Mouse (Mus musculus) adrenal gland, adult (tissue): Measurements from ENCODE around the gene Fbxl14.

ENCODE experiments used
- DNase-seq, 2 experiments: peaks; one replicate each; pipeline ENCODE4 v3.0.0; 2022 to 2023; ENCODE audit warnings: low spot score in 1 of 2; ENCODE audit not compliant: inconsistent age in 2 of 2

The Fbxl14 gene

DNA sequence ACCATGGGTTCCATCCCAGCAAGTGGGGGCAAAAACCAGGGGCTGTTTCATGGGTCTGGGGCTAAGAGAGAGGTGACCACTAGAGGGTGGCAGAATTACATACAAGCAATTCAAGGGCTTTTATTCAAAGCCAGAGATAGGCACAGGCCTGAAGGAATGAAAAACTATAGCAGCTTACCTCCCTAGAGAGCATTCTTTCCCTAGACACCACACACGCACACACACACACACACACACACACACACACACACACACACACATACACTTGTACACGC is 11.7 kb upstream of the Fbxl14 start:
- no peak for DNase-seq

GRCm38 (mm10) chr6:119470777-119471176 is 8.7 kb upstream of the Fbxl14 start:
- no peak for DNase-seq

DNA sequence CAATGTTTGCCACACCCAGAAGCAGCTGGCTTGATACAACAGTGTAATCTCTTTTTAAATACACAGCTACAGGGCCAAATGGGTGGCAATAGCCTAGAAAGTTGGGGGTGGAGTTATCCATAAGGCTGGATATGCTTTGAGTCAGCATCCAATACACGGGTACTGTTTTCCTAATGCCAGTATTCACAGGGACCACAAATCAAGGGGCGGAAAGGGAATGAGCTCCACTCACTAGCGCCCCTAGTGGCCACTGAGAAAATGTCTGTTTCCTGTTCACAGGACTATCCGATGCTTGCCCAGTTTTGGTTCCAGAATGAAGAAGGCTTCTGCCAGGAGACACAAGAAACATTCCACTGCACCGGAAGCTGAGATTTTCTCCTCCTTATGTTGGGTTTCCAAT is 7.3 kb upstream of the Fbxl14 start:
- DNase-seq = peak; percentile 68 to 88

DNA sequence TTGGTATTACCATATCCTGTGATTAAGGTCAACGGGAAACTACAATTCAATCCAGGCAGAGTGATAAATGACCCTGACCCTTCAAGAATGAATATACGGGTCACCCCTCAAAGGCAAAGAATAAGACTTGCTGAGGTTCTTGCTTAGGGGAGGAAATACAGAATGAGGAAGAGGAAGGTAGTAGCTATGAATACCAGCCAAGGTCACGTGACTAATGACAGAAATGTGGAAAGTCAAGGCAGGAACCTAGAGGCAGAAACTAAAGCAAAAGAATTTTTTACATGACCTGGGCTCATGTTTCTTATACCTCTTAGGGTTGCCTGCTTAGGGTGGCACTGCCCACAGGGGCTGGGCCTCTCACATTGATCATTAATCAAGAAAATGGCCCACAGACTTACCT is 6.8 kb upstream of the Fbxl14 start:
- no peak for DNase-seq

DNA sequence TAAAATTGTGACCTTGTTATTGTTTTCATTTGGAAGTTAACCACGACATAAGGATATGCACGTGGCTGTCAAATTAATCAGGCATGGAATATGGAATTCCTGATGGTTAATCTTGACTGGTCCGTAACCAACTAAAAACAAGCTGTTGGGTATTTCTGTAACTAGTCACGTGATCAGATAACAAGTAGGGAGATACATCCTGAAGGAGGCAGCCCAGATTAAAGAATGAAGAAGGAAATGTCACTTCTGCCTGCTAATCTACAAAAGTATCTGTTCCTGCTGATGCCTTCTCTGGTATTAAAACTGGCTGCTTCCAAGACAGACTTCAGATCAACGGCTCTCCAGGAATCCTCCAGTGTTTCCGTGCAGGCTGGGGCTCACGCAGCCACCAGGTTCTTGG is 6.0 kb upstream of the Fbxl14 start:
- no peak for DNase-seq

DNA sequence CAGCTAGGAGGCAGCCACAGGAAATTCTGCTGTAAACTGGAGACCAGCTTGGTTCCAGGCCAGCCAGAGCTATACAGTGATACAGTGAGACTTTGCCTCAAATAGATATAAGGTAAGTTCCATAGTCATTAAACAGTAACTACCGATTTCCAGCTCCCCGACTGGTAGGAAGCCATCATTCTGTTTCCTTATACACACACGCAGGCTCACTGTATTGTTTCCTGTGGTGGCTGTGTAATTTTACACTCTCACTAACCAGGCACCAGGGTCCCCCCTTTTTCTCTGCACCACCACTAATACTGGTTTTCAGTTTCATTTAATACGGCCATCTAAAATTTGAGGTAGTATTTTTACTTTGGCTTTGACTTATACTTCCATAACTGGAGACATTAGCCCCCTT is 5.5 kb upstream of the Fbxl14 start:
- no peak for DNase-seq

DNA sequence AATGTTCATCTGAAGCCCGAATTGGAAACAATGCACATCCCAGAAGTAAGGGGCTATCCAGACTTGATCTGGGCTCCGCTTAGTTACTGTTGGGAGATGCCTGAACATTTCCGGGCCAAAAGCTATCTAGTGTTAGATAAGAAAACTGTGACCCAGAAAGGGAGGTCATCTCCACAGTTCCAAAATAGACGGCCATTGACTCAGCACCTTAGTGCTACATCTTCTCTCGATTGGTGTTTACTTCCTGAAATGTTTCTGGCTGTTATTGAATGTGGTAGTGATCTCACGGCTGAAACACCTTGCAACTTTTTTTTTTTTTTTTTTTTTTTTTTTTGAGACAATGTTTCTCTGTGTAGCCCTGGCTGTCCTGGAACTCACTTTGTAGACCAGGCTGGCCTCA is 3.5 kb upstream of the Fbxl14 start:
- DNase-seq = no peak

DNA sequence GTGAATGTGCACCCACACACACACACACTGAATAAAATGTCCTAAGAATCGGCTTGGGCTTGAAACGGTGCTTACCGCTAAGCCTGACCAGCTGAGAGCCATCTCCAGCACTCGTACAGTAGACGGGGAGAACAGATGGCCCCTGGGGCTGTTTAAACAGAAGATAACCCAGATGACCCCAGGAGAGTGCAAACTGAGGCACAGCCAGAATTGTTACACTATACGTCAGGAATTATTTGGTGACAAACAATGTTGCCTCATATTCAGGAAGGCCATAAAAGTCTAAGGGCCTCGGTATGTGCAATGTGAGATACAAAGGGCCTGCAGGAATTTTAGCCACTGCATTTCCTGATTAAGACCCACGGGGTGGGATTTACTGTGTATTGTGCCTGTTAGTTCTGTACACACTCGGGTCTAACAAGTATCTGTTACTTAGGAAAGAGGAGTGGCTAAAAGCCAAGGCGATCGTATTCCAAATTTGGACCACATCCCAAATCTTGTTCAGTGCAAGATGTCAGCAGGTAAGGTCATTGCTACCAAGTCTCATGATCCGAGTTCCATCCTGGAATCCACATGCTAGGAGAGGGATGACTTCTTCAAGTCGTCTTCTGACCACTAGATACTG is 1.7 kb upstream of the Fbxl14 start:
- DNase-seq = peak in 1 of 2 experiments; percentile 42

- DNase-seq = peak; percentile 92 to 98
Measured at GRCm38 (mm10) chr6:119478560-119479342, 717 bp upstream of the Fbxl14 start.

DNA sequence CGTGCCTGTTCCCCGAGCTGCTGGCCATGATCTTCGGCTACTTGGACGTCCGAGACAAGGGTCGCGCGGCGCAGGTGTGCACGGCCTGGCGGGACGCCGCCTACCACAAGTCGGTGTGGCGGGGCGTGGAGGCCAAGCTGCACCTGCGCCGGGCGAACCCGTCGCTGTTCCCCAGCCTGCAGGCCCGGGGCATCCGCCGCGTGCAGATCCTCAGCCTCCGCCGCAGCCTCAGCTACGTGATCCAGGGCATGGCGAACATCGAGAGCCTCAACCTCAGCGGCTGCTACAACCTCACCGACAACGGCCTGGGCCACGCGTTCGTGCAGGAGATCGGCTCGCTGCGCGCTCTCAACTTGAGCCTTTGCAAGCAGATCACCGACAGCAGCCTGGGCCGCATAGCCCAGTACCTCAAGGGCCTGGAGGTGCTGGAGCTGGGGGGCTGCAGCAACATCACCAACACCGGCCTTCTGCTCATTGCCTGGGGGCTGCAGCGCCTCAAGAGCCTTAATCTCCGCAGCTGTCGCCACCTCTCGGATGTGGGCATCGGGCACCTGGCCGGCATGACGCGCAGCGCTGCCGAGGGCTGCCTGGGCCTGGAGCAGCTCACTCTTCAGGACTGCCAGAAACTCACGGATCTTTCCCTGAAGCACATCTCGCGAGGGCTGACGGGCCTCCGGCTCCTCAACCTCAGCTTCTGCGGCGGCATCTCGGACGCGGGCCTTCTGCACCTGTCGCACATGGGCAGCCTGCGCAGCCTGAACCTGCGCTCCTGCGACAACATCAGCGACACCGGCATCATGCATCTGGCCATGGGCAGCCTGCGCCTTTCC is 623 bp downstream of the Fbxl14 start:
- peak; percentile 72 to 91 for DNase-seq

DNA sequence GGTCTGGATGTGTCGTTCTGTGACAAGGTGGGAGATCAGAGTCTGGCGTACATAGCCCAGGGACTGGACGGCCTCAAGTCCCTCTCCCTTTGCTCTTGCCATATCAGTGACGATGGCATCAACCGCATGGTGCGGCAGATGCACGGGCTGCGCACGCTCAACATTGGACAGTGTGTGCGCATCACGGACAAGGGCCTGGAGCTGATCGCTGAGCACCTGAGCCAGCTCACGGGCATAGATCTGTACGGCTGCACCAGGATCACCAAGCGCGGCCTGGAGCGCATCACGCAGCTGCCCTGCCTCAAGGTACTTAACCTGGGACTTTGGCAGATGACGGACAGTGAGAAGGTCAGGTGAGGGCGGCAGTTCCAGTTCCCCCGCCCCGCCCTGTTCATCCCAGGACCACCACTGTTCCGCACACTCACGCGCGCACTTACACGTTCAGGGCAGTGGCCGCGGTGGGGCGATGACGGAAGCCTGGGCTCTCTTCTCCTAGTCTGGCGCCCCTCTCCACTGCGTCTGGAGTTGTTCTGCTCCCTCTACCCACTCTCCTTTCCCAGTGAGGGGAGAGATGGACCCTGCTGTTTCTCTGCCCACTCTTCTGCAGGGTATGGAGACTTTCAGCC is 1.4 kb downstream of the Fbxl14 start:
- peak; percentile 47 to 74 for DNase-seq

- peak in 1 of 2 experiments; percentile 72 for DNase-seq
Measured at GRCm38 (mm10) chr6:119481741-119482390, 2.4 kb downstream of the Fbxl14 start.

GRCm38 (mm10) chr6:119482958-119483600 is 3.6 kb downstream of the Fbxl14 start:
- DNase-seq = peak; percentile 76 to 88

GRCm38 (mm10) chr6:119485486-119485885 is 6.0 kb downstream of the Fbxl14 start:
- DNase-seq = peak in 1 of 2 experiments; percentile 83

DNA sequence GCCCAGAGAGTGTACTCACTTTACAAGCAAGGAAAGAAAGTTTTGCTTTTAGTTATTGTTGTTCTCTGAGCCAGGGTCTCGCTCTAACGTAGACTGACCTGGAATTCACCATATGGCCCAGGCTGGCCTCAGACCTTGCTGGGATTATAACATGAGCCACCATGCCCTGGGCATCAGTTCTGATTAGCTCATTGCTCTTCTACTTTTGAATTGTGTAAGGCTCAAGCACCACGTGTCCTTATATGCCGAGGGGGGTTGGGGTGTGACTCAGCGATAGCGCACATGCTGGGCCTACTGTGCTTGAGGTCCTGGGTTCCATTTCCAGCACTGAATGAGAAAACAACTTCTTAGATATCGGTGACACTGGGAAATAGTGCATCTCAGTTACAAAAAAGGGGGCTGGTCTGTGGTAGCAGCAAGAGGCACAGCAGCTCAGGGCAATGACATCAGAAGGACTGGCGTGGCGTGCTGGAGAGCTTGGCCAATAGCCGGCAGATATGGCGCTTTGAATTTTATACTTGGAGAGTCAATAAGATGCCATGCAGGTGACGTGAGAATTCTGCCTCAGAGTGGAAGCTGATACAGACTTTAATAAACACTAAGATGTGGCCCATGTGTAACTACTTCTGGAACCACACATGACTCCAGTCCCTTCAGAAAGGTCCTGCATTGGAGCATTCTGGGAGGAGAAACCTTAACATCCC is 7.1 kb downstream of the Fbxl14 start:
- DNase-seq = peak in 1 of 2 experiments; percentile 72

DNA sequence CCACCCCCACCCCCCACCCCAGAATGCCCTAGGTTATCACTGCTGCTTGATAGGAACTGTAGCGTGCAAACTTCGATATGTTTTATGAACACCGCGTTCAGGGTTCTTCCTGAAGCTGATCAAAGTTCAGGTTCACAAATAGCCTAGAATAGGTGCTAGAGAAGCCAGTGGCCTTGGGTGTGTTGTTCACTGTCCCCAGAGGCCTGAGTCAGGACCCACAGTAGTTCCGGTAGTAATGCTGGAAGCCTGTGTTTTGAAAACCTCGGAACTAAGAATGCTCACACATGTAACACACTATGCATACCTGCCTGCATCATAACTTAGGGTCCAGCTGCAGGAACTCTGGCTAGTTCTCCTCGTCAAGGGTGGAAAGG is 7.6 kb downstream of the Fbxl14 start:
- peak in 1 of 2 experiments; percentile 74 for DNase-seq

GRCm38 (mm10) chr6:119487619-119488018 is 8.2 kb downstream of the Fbxl14 start:
- peak in 1 of 2 experiments; percentile 77 for DNase-seq

- DNase-seq = peak in 1 of 2 experiments; percentile 74
Measured at GRCm38 (mm10) chr6:119489765-119490164, 10.3 kb downstream of the Fbxl14 start.

DNA sequence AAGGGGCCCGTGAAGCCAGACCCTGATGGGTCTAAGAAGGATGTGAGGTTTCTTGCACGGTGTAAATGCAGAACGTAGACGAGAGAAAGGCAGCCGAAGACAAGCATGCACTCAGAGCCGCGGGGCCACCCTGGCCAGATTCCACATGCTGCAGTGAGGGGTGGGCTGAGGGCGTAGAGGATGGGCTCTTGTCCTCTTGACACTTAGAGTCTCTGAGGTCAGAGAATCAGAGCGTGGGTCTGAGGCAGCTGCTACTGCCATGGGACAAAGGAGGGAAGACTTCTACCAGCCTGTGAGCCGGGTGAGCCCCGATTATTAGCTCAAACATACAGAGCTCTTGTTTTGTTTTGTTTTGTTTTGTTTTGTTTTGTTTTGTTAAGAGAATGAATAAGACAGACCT is 11.1 kb downstream of the Fbxl14 start:
- DNase-seq = no peak

- DNase-seq = no peak
Measured at GRCm38 (mm10) chr6:119491006-119491405, 11.5 kb downstream of the Fbxl14 start.
